Mouse (Mus musculus) ES-Bruce4 (cell line): Measurements from ENCODE around the gene Slc37a1.

Source experiments
- CTCF ChIP-seq: IDR thresholded peaks from one replicate; pipeline ENCODE4 v1.8.1; 2011; ENCODE audit warnings: low read depth, low read length
- EP300 ChIP-seq: IDR thresholded peaks from 2 replicates; pipeline ENCODE4 v1.6.1; 2011; ENCODE audit warnings: low read depth, low read length; ENCODE audit not compliant: insufficient read depth
- POLR2A ChIP-seq: IDR thresholded peaks from one replicate; pipeline ENCODE4 v1.8.1; 2011; ENCODE audit warnings: low read length; ENCODE audit not compliant: insufficient read depth

- TF ChIP-seq CTCF (no peak), POLR2A (no peak), EP300 (no peak)
Measured at GRCm38 (mm10) chr17:31378361-31378761, 91.8 kb downstream of the Slc37a1 start.
